Mouse (Mus musculus) forebrain, postnatal 0 days (tissue): Measurements from ENCODE around the gene Tcf20. TPM values are rescaled to one million over a fixed set of nuclear protein-coding genes. Genes with fewer than 3 reads are reported as not detected.
A peak's percentile ranks its signal among the peaks of the same experiment; 100 is the strongest.

ENCODE experiments used
- ATAC-seq: fragments of 200-750 bp; cut with Nextera tagmentation; 2 replicates; pipeline ENCODE4 v1.8.0; 2017; ENCODE audit warnings: mild to moderate bottlenecking, moderate library complexity
- DNase-seq: peaks from one replicate; pipeline ENCODE4 v3.0.0-alpha.2; 2015
- H3K27ac ChIP-seq: fragments of 300-500 bp; sonication (generic); 2 replicates; pipeline ENCODE4 v1.5.1; 2014; ENCODE audit warnings: low read depth, mild to moderate bottlenecking, antibody characterized with exemption, low read length, moderate library complexity, mixed read lengths
- H3K27me3 ChIP-seq: fragments of 300-500 bp; sonication (generic); 2 replicates; pipeline ENCODE4 v1.6.1; 2014; ENCODE audit warnings: mild to moderate bottlenecking, low read length, mixed read lengths; ENCODE audit not compliant: insufficient read depth
- H3K36me3 ChIP-seq: fragments of 300-500 bp; sonication (generic); 2 replicates; pipeline ENCODE4 v1.6.1; 2014; ENCODE audit warnings: mild to moderate bottlenecking, moderate library complexity; ENCODE audit not compliant: insufficient read depth
- H3K4me1 ChIP-seq: fragments of 300-500 bp; sonication (generic); 2 replicates; pipeline ENCODE4 v1.6.1; 2014; ENCODE audit warnings: antibody characterized with exemption; ENCODE audit not compliant: insufficient read depth
- H3K4me2 ChIP-seq: fragments of 300-500 bp; sonication (generic); 2 replicates; pipeline ENCODE4 v1.6.1; 2014; ENCODE audit warnings: low read depth, mild to moderate bottlenecking, moderate library complexity
- H3K4me3 ChIP-seq: fragments of 300-500 bp; sonication (generic); 2 replicates; pipeline ENCODE4 v1.5.1; 2014; ENCODE audit warnings: low read depth, low read length, mixed read lengths
- H3K9ac ChIP-seq: fragments of 300-500 bp; sonication (generic); 2 replicates; pipeline ENCODE4 v1.6.1; 2014; ENCODE audit warnings: mild to moderate bottlenecking
- H3K9me3 ChIP-seq: fragments of 300-500 bp; sonication (generic); 2 replicates; pipeline ENCODE4 v1.6.1; 2016; ENCODE audit warnings: low read length
- CTCF ChIP-seq: sonication (generic); IDR thresholded peaks from 2 replicates; pipeline ENCODE4 v1.5.1; 2016; ENCODE audit warnings: antibody characterized with exemption, control low read depth, low read depth
- WGBS: fragments of 180-500 bp; shearing (Covaris S2); extraction: QIAGEN DNeasy Blood & Tissue Kit; methylation state at CpG from one replicate; pipeline ENCODE4 v1.1.7; 2014; 5-methylcytosine and 5-hydroxymethylcytosine counted together
- polyA plus RNA-seq: library from polyadenylated mRNA; unstranded; fragments of >200 nt; fragmentation: Nextera tagmentation; extraction: Ambion mirVana; gene quantifications from 2 replicates; pipeline ENCODE4 v1.2.1, GENCODE M21; 2015
- total RNA-seq: library from RNA; depleted of rRNA; stranded (reverse); fragments of >200 nt; gene quantifications from 2 replicates; pipeline ENCODE4 v1.2.3, GENCODE M21; 2014

Gene Tcf20
- total and polyA plus RNA-seq, 2 experiments from 2014 or later: 12.2 to 150 TPM

GRCm38 (mm10) chr15:82968449-82968848 is 19.2 kb downstream of the Tcf20 start:
- peak; percentile 91 for DNase-seq
- H3K27ac ChIP-seq: peak overlapping the region; percentile 70
- TF ChIP-seq CTCF: peak; percentile 41
- H3K36me3 ChIP-seq: no peaks in the 10 kb centered on the region
- ATAC-seq: peak; percentile 92
- WGBS: 2% methylated on average over 22 of the region's 22 CpGs
- H3K9me3 ChIP-seq: no peaks in the 10 kb centered on the region
- peaks cover 26% of the 10 kb centered on the region for H3K4me1 ChIP-seq
- H3K4me3 ChIP-seq: no peak overlapping the region
- H3K4me2 ChIP-seq: peak overlapping the region; percentile 44
- no peaks in the 10 kb centered on the region for H3K27me3 ChIP-seq
- H3K9ac ChIP-seq: peak overlapping the region; percentile 23; the same call in 1 of the 2 replicates

- TF ChIP-seq CTCF: no peak
- ATAC-seq: no peak
- Histone ChIP-seq H3K4me1 (peaks cover 26% of the 10 kb centered on the region), H3K9me3 (no peaks in the 10 kb centered on the region), H3K36me3 (no peaks in the 10 kb centered on the region), H3K27me3 (no peaks in the 10 kb centered on the region), H3K9ac (peak overlapping the region; percentile 23; the same call in 1 of the 2 replicates), H3K27ac (peak overlapping the region; percentile 70), H3K4me2 (peak overlapping the region; percentile 44), H3K4me3 (no peak overlapping the region)
- no peak for DNase-seq
- WGBS: 27% methylated on average over 6 of the region's 6 CpGs
Observed at GRCm38 (mm10) chr15:82967947-82968346, 19.7 kb downstream of the Tcf20 start.

GRCm38 (mm10) chr15:82964266-82964825 is 23.3 kb downstream of the Tcf20 start:
- Histone ChIP-seq H3K27me3 (no peaks in the 10 kb centered on the region), H3K4me2 (peak overlapping the region; percentile 91), H3K9ac (peak overlapping the region; percentile 79), H3K4me3 (peak overlapping the region; percentile 63), H3K27ac (peak overlapping the region; percentile 94), H3K36me3 (no peaks in the 10 kb centered on the region), H3K4me1 (peaks cover 52% of the 10 kb centered on the region), H3K9me3 (no peaks in the 10 kb centered on the region)
- WGBS: 35% methylated on average over 14 of the region's 14 CpGs
- TF ChIP-seq CTCF: no peak; the same call in 1 of the 2 replicates
- DNase-seq: peak; percentile 38
- no peak for ATAC-seq

GRCm38 (mm10) chr15:82963556-82964156 is 24.0 kb downstream of the Tcf20 start:
- Histone ChIP-seq H3K4me1 (peaks cover 55% of the 10 kb centered on the region), H3K9ac (peak overlapping the region; percentile 79), H3K9me3 (no peaks in the 10 kb centered on the region), H3K4me3 (peak overlapping the region; percentile 63), H3K36me3 (no peaks in the 10 kb centered on the region), H3K27ac (peak overlapping the region; percentile 94), H3K27me3 (no peaks in the 10 kb centered on the region), H3K4me2 (peak overlapping the region; percentile 91)
- peak; percentile 57 for DNase-seq
- no peak for TF ChIP-seq CTCF
- under 1% methylated on average over 32 of the region's 82 CpGs for WGBS
- ATAC-seq: peak; percentile 11; the same call in 1 of the 2 replicates

- H3K9me3 ChIP-seq: no peaks in the 10 kb centered on the region
- peak overlapping the region; percentile 79 for H3K9ac ChIP-seq
- peak overlapping the region; percentile 91 for H3K4me2 ChIP-seq
- H3K36me3 ChIP-seq: no peaks in the 10 kb centered on the region
- no peak for TF ChIP-seq CTCF
- 4% methylated on average over 37 of the region's 39 CpGs for WGBS
- peak; percentile 42 for DNase-seq
- no peaks in the 10 kb centered on the region for H3K27me3 ChIP-seq
- no peak for ATAC-seq
- H3K4me3 ChIP-seq: peak overlapping the region; percentile 63
- peaks cover 52% of the 10 kb centered on the region for H3K4me1 ChIP-seq
- H3K27ac ChIP-seq: peak overlapping the region; percentile 94
Observed at GRCm38 (mm10) chr15:82963090-82963489, 24.6 kb downstream of the Tcf20 start.

- peak overlapping the region; percentile 91 for H3K4me2 ChIP-seq
- H3K9ac ChIP-seq: peak overlapping the region; percentile 79
- peak overlapping the region; percentile 63 for H3K4me3 ChIP-seq
- whole genome bisulfite sequencing: 37% methylated on average over 4 of the region's 4 CpGs
- no peak for TF ChIP-seq CTCF
- H3K27ac ChIP-seq: peak overlapping the region; percentile 94
- H3K36me3 ChIP-seq: no peaks in the 10 kb centered on the region
- H3K9me3 ChIP-seq: no peaks in the 10 kb centered on the region
- H3K27me3 ChIP-seq: no peaks in the 10 kb centered on the region
- DNase-seq: no peak
- ATAC-seq: no peak
- H3K4me1 ChIP-seq: peaks cover 47% of the 10 kb centered on the region
Observed at GRCm38 (mm10) chr15:82962536-82962935, 25.1 kb downstream of the Tcf20 start.
